Mouse (Mus musculus) thymus, postnatal 10 days (tissue): ENCODE data around the gene Nudt9.

Experiments
- DNase-seq, 2 experiments: peaks; one replicate each; pipeline ENCODE4 v3.0.0; 2021; ENCODE audit warnings: low spot score in 2 of 2

Nudt9 gene

GRCm38 (mm10) chr5:104076361-104076760, 30.3 kb downstream of the Nudt9 start:
- no peak for DNase-seq

GRCm38 (mm10) chr5:104077508-104077907, 31.4 kb downstream of the Nudt9 start, which contains the start of gene Gm17660:
Gene Gm17660, minus strand, starts transcription at chr5:104077608.
- DNase-seq, result no peak

GRCm38 (mm10) chr5:104080736-104081135, 34.6 kb downstream of the Nudt9 start:
- DNase-seq, result no peak

GRCm38 (mm10) chr5:104085366-104085765, 39.3 kb downstream of the Nudt9 start:
- no peak for DNase-seq

- DNase-seq, result no peak
Measured at GRCm38 (mm10) chr5:104089751-104090150, 43.6 kb downstream of the Nudt9 start.

GRCm38 (mm10) chr5:104095416-104096077, 49.4 kb downstream of the Nudt9 start:
- DNase-seq, result no peak

- no peak for DNase-seq
Measured at GRCm38 (mm10) chr5:104096078-104096938, 50.2 kb downstream of the Nudt9 start.

- no peak for DNase-seq
Measured at GRCm38 (mm10) chr5:104101678-104102531, 55.8 kb downstream of the Nudt9 start.

GRCm38 (mm10) chr5:104103171-104103570, 57.1 kb downstream of the Nudt9 start:
- no peak for DNase-seq

- no peak for DNase-seq
Measured at GRCm38 (mm10) chr5:104104111-104104510, 58.0 kb downstream of the Nudt9 start.

GRCm38 (mm10) chr5:104108127-104108875, 62.2 kb downstream of the Nudt9 start:
- DNase-seq, result no peak

- DNase-seq, result no peak
Measured at GRCm38 (mm10) chr5:104108879-104109369, 62.8 kb downstream of the Nudt9 start.

- DNase-seq, result no peak
Measured at GRCm38 (mm10) chr5:104109516-104109915, 63.4 kb downstream of the Nudt9 start.

- no peak for DNase-seq
Measured at GRCm38 (mm10) chr5:104110171-104110920, 64.2 kb downstream of the Nudt9 start.

- no peak for DNase-seq
Measured at GRCm38 (mm10) chr5:104112016-104112415, 65.9 kb downstream of the Nudt9 start.

GRCm38 (mm10) chr5:104112511-104112910, 66.4 kb downstream of the Nudt9 start:
- DNase-seq, result no peak

- no peak for DNase-seq
Measured at GRCm38 (mm10) chr5:104113491-104114172, 67.5 kb downstream of the Nudt9 start, which contains the start of gene Sparcl1. Gene Sparcl1, minus strand, starts transcription at chr5:104113733.
